Mouse (Mus musculus) CD4-positive, CD25-positive, alpha-beta regulatory T cell, adult 4 months (primary cell): ENCODE measurements around the gene Fam124a. TPM values are rescaled to one million over a fixed set of nuclear protein-coding genes. Genes with fewer than 3 reads are reported as not detected.
"Not testable (repeated sequence)": the region's sequence is repeated elsewhere in the genome, so short reads cannot be mapped to it uniquely, and the experiment has no call there.

Source experiments
- ATAC-seq: one replicate; pipeline ENCODE4 v1.8.0; 2017
- polyA plus RNA-seq, 2 experiments: library from polyadenylated mRNA; unstranded; fragments of 100-300 nt; shearing (Covaris generic); gene quantifications; one replicate each; pipeline ENCODE4 v1.2.1; 2017

Gene Fam124a
- polyA plus RNA-seq = not detected

DNA sequence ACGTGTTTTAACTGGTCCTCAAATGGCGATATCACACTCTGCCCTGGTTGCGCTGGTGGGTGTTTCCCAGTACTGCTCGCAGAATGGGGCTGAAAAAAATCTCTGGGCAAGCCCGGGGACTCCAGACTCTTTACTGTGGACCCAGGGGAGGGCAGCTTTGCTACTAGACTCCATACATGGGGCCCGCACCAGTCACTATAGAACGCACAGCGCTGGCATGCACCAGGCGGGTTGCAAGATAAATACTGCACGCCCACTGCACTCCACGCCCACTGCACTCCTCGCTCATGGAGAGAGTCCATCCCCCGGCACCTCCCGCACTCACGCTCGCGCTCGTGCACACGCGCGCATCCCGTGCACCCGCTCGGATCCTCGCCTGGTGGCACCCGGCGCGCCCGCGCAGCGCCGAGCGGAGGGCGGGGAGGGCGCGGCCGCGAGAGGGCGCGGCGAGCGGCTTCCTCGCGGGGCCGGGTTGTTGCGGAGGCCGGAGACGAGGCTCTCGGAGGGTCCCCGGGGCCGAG, at the start of gene Fam124a:
Gene Fam124a (plus strand): TSS at position 429 of the 521 bp plus-strand sequence.
- ATAC-seq = peak; percentile 47

DNA sequence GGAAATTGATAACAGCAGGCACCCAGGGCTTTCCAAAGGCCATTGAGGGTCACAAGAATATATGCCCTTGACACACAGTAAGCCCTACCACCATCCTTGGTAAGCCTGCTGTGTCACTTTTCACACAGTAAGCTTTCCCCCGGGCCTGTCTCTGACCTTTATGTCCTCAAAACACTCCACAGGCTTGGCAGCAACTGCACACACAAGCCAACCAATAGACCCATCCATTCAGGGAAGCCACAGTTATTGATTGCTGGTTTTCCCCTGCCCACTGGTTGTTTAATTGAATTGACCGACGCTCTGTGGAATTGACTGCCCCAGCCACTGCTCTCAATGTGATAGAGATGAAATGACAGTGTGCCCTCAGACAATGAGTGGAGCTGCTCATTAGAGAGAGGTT, 49.3 kb upstream of the Fam124a start:
- ATAC-seq = no peak

- ATAC-seq = no peak
These were observed 46.2 kb upstream of the Fam124a start for GRCm38 (mm10) chr14:62509350-62509749.

DNA sequence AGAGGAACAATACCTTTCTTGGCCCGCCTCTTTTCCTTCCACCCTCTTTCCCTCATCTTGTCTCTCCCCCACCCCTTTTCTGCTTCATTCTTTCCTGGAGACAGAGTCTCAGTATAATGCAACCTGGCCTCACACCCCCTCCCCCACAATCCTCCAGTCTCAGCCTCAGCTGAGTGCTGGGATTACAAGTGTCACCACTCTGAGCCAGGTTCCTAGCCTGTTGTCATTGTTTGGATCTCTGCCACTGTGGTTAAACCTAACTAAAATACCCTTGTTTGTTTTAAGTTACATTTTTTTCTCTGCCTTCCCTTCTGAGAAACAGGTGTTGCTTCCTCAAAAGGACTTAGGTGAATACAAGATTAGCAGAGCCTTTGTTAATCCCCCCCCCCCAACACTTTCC, 42.7 kb upstream of the Fam124a start:
- no peak for ATAC-seq

GRCm38 (mm10) chr14:62530951-62531350, 24.6 kb upstream of the Fam124a start:
- no peak for ATAC-seq

- ATAC-seq = no peak
These were observed 19.4 kb upstream of the Fam124a start for GRCm38 (mm10) chr14:62536127-62536526.

DNA sequence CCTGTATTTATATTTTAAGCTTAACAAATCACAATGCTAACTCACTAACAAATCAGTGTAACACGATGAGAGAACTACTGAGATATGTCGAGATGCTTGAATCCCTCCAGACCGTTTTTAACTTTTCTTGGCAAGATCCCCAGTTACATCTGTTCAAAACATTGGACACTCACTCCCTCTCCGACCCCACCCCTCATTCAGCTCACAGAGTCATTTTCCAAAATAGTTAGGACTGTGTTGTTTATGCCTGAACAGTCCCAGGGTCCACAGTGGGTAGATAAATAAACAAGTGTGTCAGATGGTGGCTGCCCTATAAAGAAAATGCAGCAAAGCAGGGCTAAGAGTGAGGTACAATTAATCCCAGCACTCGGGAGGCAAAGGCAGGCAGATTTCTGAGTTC, 18.5 kb upstream of the Fam124a start:
- ATAC-seq = no peak

- ATAC-seq = no peak
These were observed 15.7 kb upstream of the Fam124a start for GRCm38 (mm10) chr14:62539834-62540233.

DNA sequence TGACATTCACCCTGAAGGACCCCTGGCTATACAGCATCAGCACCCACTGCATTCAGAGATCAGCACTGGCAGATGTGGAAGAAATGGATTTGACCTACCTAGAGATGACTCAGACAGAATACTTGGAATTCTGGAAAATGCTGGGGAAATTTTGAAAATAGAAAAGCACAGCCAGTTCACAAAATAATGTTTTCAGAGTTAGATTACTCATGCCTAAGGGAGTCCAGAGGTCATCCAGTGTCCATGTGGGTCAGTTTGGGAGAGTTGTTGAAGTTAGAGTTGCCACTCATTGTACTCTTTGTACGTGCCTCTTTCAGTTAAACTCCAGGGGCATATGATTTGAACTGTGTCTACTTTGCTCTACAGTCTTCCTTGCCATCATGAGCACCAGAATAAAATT, 13.8 kb upstream of the Fam124a start:
- no peak for ATAC-seq

- ATAC-seq = no peak
These were observed 9.2 kb upstream of the Fam124a start for GRCm38 (mm10) chr14:62546296-62546695.

- ATAC-seq = no peak
These were observed 8.8 kb upstream of the Fam124a start for GRCm38 (mm10) chr14:62546746-62547145.

- ATAC-seq = no peak
These were observed 5.4 kb upstream of the Fam124a start for GRCm38 (mm10) chr14:62550121-62550520.

DNA sequence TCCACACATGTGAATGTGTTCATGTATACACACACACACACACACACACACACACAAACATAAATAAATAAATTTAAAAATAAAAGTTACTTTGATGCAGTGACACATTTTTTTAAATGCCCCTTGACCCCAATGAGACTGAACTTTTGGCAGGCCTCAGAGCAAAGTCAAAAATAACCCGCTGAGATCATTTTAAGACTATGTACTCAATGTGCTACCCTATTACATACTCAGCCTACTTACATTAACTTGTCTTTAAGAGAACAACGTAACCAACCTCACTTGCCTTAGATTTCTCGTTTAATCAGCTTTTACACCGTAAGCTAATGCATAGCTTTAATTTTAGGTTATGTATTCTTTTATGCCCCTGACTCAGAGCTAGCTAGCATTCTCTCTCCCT, 2.8 kb upstream of the Fam124a start:
- ATAC-seq = no peak

GRCm38 (mm10) chr14:62553786-62554185, 1.8 kb upstream of the Fam124a start:
- no peak for ATAC-seq

GRCm38 (mm10) chr14:62555840-62556810, 588 bp downstream of the Fam124a start:
- no peak for ATAC-seq

- no peak for ATAC-seq
These were observed 1.6 kb downstream of the Fam124a start for GRCm38 (mm10) chr14:62557111-62557510.

- no peak for ATAC-seq
These were observed 6.6 kb downstream of the Fam124a start for GRCm38 (mm10) chr14:62561875-62562748.

DNA sequence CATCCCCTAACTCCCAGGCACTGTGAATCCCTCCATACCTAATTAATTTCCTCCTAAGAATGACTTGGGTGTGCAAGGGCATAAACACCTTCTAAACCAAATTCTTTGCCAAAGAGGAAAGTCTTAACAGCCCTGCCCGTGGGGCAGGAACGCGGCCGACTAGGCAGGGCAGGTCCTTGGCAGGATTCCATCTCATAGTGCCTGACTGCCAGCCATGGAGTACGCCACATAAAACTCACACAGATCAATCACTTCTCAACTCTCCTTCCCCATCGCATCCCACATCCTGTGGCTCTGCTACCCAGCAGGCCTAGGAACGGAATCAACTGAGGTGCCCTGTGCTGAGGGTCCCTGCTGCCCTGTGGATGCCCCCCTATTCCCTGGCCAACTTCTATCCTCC, 8.1 kb downstream of the Fam124a start:
- ATAC-seq = no peak

DNA sequence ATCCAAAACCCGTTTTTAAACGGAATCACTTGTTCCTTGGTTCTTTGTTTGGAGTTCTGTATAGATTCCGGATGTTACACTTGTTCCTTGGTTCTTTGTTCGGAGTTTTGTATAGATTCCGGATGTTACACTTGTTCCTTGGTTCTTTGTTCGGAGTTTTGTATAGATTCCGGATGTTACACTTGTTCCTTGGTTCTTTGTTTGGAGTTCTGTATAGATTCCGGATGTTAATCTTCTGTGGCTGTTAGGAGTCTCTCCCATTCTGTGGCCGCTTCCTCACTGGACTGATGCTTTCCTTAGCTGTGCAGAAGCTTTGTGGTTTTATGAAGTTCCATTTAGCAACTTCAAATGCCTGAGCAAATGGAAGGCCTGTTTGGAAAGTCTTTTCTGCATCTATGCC, 11.3 kb downstream of the Fam124a start, which contains the start of gene Gm4131:
Gene Gm4131 (minus strand): TSS at position 101 of the 400 bp plus-strand sequence.
- ATAC-seq = not testable (repeated sequence)

- ATAC-seq = no peak
These were observed 13.9 kb downstream of the Fam124a start for GRCm38 (mm10) chr14:62569463-62569862.

- no peak for ATAC-seq
These were observed 14.8 kb downstream of the Fam124a start for GRCm38 (mm10) chr14:62570299-62570698.

DNA sequence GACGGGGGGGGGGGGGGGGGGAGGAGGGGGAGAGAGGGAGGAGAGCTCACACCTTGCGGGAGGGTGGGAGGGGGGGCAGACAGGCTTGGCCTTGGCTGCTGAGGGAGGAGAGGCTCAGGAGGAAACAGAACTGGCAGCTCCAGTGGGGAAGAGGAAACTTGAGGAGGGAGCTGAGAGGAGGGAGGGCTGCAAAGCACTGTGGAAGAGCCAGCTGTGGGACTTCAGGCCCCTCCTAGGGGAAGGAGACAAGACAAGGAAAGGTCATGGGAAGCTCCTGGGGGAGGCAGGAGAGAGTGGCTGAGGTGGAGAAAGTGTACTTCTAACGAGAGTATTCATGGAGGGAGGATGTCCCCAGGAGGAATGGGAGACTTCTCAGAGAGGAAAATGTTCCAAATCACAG, 17.9 kb downstream of the Fam124a start:
- no peak for ATAC-seq

GRCm38 (mm10) chr14:62574906-62575305, 19.4 kb downstream of the Fam124a start:
- no peak for ATAC-seq
